Mouse (Mus musculus) liver, postnatal 0 days (tissue): ENCODE measurements around the gene Foxe1.
A peak's percentile ranks its signal among the peaks of the same experiment; 100 is the strongest.

ENCODE experiments used
- CTCF ChIP-seq: sonication (generic); IDR thresholded peaks from 2 replicates; pipeline ENCODE4 v1.5.1; 2016; ENCODE audit warnings: antibody characterized with exemption, low read depth
- EP300 ChIP-seq: IDR thresholded peaks from 2 replicates; pipeline ENCODE4 v1.6.1; 2016; ENCODE audit warnings: antibody characterized with exemption, low read depth, mild to moderate bottlenecking

- TF ChIP-seq EP300 (no peak), CTCF (peak; percentile 85)
Observed at GRCm38 (mm10) chr4:46356351-46357133, 13.1 kb downstream of the Foxe1 start.
